Mouse (Mus musculus) activated CD4-positive, CD25-positive, alpha-beta regulatory T cell, adult 4 months (primary cell): ENCODE data around the gene Prom2. TPM values are rescaled to one million over a fixed set of nuclear protein-coding genes. Genes with fewer than 3 reads are reported as not detected.
A peak's percentile ranks its signal among the peaks of the same experiment; 100 is the strongest.

ENCODE experiments used
- ATAC-seq: one replicate; pipeline ENCODE4 v1.8.0; 2017
- polyA plus RNA-seq, 2 experiments: library from polyadenylated mRNA; unstranded; fragments of 100-300 nt; shearing (Covaris generic); gene quantifications; one replicate each; pipeline ENCODE4 v1.2.1; 2017

Gene Prom2
- not detected for polyA plus RNA-seq

DNA sequence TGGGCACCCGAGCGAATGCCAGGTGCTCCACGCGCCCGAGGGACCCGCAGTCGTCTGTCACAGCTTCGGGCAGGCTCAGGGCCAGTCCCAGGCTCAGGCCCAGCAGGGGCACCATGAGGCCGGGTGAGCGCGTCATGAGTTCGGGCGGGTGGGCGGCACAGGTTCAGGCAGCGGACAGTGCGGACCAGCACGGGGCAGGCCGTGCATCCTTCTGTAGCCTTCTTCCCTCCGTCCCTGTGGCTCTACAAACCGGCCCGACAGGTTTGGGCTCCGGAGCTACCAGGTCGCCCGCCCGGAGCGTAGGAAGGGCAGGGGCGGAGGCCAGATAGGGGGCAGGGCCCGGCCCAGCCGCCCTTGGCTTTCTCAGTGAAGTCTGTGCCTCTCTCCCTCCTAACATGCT is at the start of gene Prom2:
Prom2 (minus strand) TSS at position 283 of the 400 bp plus-strand sequence.
- ATAC-seq, result no peak

DNA sequence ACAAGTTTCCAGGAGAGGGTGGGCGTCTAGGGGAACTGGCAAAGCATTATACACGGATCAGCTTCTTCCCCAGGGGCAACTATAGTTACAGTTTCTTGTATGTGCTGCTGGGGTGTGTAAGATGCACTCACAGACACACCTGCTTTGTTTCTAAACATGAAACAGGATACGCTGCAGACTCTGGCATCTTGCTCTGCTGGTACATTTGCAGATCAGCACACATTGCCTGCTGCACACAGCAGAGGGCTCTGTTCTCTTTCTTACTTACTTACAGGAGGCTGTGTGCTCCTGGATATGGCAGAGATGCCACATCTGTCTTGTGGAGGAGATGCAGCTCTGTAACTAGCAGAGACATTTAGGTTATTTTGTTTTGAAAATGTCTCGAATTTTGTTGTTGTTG is 49.6 kb upstream of the Prom2 start:
- peak; percentile 34 for ATAC-seq

DNA sequence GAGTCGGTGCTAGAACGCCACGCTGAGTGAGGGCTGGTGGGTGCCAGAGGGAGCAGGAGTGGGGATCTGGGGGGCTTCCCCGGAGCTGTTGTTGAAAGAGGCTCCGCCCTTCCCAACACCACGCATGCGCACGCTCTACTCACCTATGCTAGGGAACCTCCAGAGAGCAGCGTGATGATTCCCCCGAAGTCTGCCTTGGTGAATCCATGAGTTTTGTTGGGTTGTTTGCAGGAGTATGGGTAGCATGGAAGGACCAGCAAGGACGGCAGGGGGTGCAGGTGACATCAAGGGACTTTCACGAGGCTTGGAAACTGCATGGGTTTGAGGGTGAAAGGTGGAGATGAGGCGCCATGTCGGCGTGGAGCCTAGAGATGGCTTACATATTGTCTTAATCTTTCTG is 48.9 kb upstream of the Prom2 start:
- ATAC-seq, result no peak

- ATAC-seq, result no peak
Observed at GRCm38 (mm10) chr2:127588897-127589296, 47.6 kb upstream of the Prom2 start.

- no peak for ATAC-seq
Observed at GRCm38 (mm10) chr2:127587514-127587844, 46.2 kb upstream of the Prom2 start.

GRCm38 (mm10) chr2:127586694-127587513 is 45.6 kb upstream of the Prom2 start, which contains the start of the genes Zfp661 and Mrps5:
TSS of gene Zfp661 (minus strand) at chr2:127587094.
TSS of gene Mrps5 (plus strand) at chr2:127587222.
- peak; percentile 55 for ATAC-seq

- peak; percentile 95 for ATAC-seq
Observed at GRCm38 (mm10) chr2:127584436-127584858, 43.2 kb upstream of the Prom2 start.

DNA sequence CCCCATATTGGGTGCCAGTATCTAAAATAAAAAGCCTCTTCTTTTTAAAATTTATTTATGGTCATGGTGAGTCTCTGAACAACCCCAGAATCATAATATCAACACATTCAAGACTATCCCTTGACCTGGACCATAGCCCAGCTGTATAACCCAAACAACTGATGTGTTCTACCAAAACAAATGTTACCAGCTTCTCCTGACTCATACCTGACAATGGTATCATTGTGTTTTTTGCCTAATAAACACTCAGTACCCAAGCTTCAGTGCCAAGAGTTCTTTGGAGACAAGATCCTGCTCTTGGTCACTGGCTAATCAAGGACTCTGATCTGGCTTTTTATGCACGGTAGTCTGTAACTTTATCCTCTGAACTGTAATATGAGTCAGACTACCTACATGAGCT is 32.1 kb upstream of the Prom2 start:
- no peak for ATAC-seq

- ATAC-seq, result no peak
Observed at GRCm38 (mm10) chr2:127559070-127559966, 18.1 kb upstream of the Prom2 start.

DNA sequence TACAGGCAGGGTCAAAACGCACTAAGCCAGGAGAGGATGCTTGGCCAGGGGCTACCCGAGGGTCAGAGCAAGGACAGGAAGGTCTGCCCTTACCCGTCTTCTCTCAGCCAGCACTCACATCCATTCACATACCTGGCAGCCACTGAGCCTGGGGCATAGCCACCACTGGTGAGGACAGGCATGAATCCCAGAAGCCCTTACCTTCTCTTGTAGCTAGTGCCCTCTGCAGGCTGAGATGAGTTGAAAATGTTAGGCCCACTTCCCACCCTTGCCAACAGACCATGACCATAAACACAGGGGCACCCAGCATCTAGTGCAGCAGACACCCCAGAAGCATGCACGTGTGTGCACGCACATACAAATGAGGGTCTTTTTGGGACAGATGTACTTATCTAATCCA is 9.8 kb upstream of the Prom2 start:
- ATAC-seq, result no peak

GRCm38 (mm10) chr2:127550446-127550845 is 9.2 kb upstream of the Prom2 start:
- ATAC-seq, result no peak

DNA sequence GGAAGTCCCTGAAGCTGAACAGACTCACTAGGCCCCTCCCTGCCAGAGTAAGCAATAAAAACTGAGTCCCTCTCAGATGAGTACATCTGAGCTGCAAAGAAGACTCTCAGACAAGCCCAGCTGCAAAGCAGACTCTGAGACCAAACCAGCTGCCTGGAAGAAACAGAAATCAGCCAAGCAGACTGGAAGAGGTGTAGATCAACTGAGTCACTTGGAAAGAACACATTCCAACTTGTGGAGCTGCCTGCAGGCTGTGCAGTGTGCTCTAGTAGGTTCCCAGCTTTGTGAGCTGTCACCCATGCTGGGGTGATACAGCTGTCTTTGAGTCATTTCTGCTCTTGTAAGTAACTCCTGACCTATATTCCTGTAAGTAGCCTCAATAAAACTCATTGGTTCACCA is 8.4 kb upstream of the Prom2 start:
- no peak for ATAC-seq

DNA sequence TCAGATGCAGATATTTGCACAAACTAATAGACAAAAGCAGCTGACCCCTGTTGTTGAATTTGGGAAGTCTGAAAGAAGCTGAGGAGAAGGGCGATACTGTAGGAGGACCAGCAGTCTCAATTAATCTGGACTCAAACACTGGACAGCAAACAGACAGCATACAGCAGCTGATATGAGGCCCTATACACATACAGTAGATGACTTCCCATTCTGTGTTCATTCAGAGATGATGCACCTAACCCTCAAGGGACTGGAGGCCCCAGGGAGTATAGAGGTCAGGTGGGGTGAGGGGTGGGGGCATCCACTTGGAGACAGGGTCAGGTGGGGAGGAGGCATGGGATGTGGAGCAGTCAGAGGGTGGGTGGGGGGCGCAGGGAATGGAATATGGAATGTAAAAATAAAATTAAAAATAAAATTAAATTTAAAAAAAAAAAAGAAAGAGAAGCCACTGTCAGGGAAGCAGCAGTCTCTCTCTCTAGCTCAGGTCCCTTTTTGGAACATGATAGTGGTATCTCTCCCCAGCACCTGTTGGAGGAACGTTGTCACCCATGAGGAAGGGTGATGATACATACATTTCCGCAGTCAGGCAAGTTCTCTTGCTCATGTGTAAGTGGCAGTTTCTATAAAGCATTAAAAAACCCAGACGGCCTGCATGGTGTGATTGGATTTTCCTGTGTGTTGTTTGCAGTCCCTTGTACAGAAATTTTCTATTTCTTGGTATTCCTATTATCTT is 7.2 kb upstream of the Prom2 start:
- ATAC-seq, result no peak

GRCm38 (mm10) chr2:127541697-127542096 is 430 bp upstream of the Prom2 start:
- ATAC-seq, result no peak

DNA sequence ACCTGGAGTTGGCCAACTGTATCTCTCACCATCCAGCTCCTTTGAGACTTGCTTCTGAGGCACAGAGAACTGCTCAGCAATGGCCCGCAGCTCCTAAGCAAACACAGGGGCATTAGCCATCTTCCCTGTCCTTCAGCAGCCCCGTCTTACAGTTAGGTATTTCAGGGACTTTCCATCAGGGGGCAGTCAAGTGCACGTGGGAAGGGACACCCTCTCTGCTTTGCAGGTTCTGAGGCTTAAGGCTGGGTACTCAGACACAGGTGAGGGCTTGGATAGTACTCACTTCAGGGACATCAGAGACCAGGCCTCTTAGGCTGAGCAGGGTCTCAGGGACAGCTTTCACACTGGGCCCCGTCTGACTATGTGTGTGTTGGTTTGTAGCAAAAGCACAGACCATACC is 1.8 kb downstream of the Prom2 start:
- no peak for ATAC-seq

DNA sequence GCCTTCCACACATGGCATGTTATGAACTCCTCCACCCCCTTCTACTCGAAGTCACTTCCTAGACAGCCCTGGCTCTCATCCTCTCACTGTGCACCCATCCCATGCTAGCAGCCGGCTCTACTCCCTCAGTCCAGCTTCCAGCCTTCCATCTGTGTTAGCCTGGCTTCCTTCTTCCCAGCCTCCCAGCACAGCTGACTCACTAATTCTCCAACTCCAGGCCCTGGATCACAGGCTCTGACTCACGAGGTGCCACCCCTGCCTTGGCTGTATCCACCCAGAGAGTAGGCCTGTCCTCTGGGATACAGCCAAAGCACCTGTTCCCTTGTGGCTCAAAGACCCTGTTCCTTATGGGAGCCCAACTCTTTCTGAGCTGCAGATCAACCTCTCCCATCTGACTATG is 3.7 kb downstream of the Prom2 start:
- no peak for ATAC-seq

GRCm38 (mm10) chr2:127535363-127535762 is 5.9 kb downstream of the Prom2 start:
- no peak for ATAC-seq

DNA sequence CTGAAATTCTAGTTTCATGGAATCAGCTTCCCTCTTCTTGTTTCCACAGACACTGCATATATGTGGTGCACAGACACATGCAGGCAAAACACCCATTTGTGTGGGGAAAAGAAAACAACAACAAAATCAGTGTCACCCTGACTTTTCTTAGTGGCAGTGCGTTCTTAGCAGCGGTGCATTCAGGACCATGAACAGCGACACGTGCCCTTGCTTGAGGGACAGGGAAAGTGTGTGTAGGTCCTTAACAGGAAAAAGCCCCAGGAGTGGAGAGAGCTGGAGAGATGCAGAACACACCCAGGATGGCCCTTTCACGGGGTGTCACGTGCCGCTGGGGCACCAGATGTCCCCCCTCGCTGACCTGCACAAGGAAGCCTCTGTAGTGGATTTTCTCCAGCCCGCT is 8.9 kb downstream of the Prom2 start:
- ATAC-seq, result no peak

DNA sequence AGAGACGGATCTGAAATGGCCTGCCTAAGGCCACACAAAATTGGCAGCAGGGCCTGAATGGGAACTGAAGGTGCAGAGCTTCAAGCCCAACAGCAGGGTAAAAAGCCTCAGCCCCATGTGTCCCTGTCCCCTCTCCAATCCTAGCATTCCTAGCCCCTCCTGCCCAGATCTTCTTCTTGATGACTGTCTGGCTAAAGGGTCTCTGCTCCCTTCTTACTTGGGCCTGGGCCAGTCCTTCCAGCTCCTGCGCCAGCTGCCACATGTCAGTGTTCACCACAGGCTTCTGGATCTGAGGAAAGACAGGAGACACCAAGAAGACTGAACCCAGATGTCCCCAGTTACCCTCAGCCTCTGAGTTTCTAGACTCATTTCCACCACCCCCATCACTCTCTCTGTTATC is 9.7 kb downstream of the Prom2 start:
- ATAC-seq, result no peak

GRCm38 (mm10) chr2:127530418-127530817 is 10.8 kb downstream of the Prom2 start:
- ATAC-seq, result no peak

DNA sequence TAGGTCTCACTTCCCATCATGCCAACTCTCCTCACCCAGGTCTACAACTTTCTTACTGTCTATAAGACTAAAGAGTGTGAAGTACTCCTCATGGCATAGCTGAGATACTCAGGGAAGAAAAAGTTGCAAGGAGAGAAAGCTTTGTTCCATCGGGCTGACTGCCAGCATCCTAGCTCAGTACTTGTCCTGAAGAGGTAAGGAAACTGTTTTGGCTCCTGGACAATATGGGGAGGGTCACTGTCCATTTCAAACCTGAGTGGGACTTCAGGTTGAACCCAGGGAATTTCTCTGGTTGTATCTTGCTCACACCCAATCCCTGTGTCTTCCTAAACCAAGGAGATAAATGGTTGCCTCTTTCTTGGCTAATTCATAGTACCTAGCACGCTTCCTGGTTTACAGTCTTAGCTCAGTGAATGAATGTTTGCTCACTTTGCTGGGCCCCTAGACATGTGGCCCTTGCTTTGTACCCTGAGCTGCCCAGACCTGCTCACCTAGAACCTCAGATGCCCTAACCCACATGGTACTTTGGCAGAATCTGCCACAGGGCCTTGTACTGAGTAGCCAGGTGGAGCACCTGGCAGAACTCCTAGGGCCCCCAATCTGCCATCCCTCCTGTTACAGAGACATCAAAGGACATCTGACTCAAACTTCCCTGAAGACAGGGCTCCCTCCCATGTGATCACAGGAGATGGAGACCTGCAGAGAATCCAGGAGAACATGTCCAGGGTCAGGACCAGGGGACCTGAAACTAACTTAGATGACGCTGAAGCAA is 16.1 kb downstream of the Prom2 start:
- no peak for ATAC-seq
